Mouse (Mus musculus): Measurements from ENCODE around the gene Asb8.

- TF ChIP-seq CTCF (conservative IDR thresholded peaks at IDR 0.05; ENCODE audit: low read length) (no peak), NANOG (IDR thresholded peaks at IDR 0.05; ENCODE audit: borderline replicate concordance, low read length) (no peak)
Observed at GRCm38 (mm10) chr15:98166963-98167644, 1.7 kb upstream of the Asb8 start, which contains the start of gene Ccdc184.
